In genomic region chr9:15119515-15119914, GRCm38 (mm10) we compare ENCODE assay signal across 34 mouse cellular contexts. TPM values are rescaled to one million over a fixed set of nuclear protein-coding genes. Genes with fewer than 3 reads are reported as not detected.
DNase-seq lines count a peak whose midpoint lies in the region; ATAC-seq and TF ChIP-seq lines count a peak whose summit lies in the region.
"Had no signal": no experiment of that assay in that cellular context is flagged by ENCODE, and none has a peak within 500 bp of the region (broad histone marks: within the 10 kb centered on the region; RNA-seq: fewer than 3 reads in every experiment).

No protein-coding gene starts in this region.

- no peaks in the 10 kb centered on the region for H3K36me3 ChIP-seq in hindbrain, embryonic 11.5 days (ENCODE audit: control insufficient read depth, insufficient read depth, low read length)
- H3K36me3 ChIP-seq in hindbrain, embryonic 10.5 days = no peaks in the 10 kb centered on the region
- no peaks in the 10 kb centered on the region for H3K36me3 ChIP-seq in ES-E14 (ENCODE audit: control insufficient read depth, insufficient read depth, low read length, poor library complexity, severe bottlenecking)
- H3K36me3 ChIP-seq in midbrain, embryonic 13.5 days = no peaks in the 10 kb centered on the region
- H3K36me3 ChIP-seq: embryonic facial prominence, embryonic 15.5 days; forebrain, embryonic 12.5 days; heart, embryonic 13.5 days; hindbrain, embryonic 12.5 days; intestine, embryonic 15.5 days; limb, embryonic 12.5 days; liver, embryonic 15.5 days; neural tube, embryonic 12.5 days had no signal

- ATAC-seq in hindbrain, embryonic 11.5 days (ENCODE audit: low FRiP score) = no peak
- ATAC-seq in midbrain, embryonic 13.5 days = no peak
- ATAC-seq: forebrain, postnatal 0 days; hindbrain, postnatal 0 days; intestine, embryonic 15.5 days; midbrain, embryonic 16.5 days had no signal

- no peak overlapping the region for H3K4me2 ChIP-seq in hindbrain, embryonic 11.5 days (replicated peaks; ENCODE audit: low read depth, low read length)
- H3K4me2 ChIP-seq in midbrain, embryonic 13.5 days (replicated peaks) = no peak overlapping the region
- H3K4me2 ChIP-seq: embryonic facial prominence, embryonic 15.5 days; forebrain, embryonic 12.5 days; heart, embryonic 13.5 days; hindbrain, embryonic 12.5 days; intestine, embryonic 15.5 days; limb, embryonic 12.5 days; liver, embryonic 15.5 days; lung, embryonic 14.5 days; neural tube, embryonic 12.5 days had no signal

- H3K4me1 ChIP-seq in hindbrain, embryonic 11.5 days (replicated peaks; ENCODE audit: control insufficient read depth, insufficient read depth, low read length) = no peaks in the 10 kb centered on the region
- H3K4me1 ChIP-seq in hindbrain, embryonic 10.5 days (replicated peaks) = no peaks in the 10 kb centered on the region; the same call in 1 of the 2 replicates
- H3K4me1 ChIP-seq in ES-E14 (ENCODE audit: control insufficient read depth in 2 of 2, insufficient read depth in 2 of 2, low read length in 2 of 2, poor library complexity in 1 of 2) = peaks cover 0 to 9% of the 10 kb centered on the region in 2 experiments; a peak in 2 of 4 replicates
- H3K4me1 ChIP-seq in midbrain, embryonic 13.5 days (replicated peaks) = no peaks in the 10 kb centered on the region
- H3K4me1 ChIP-seq: embryonic facial prominence, embryonic 15.5 days; forebrain, embryonic 12.5 days; heart, embryonic 13.5 days; hindbrain, embryonic 12.5 days; intestine, embryonic 15.5 days; limb, embryonic 12.5 days; liver, embryonic 15.5 days; neural tube, embryonic 12.5 days had no signal

- DNase-seq in hindbrain, embryonic 11.5 days (ENCODE audit: low spot score) = peak; percentile 1
- no peak for DNase-seq in hindbrain, embryonic 10.5 days (ENCODE audit: low spot score)
- peak; percentile 13 for DNase-seq in 3T3-L1 (ENCODE audit: low read depth, low spot score)
- peak; percentile 66 for DNase-seq in ES-E14 (ENCODE audit: low read depth, low spot score)
- peak; percentile 35 for DNase-seq in retina, embryonic 14.5 days (ENCODE audit: low spot score)
- no peak for DNase-seq in heart, postnatal 36 days
- DNase-seq: adrenal gland, postnatal 14 days; cerebellum, adult 11 months; cerebellum, adult 9-11 months; forebrain, postnatal 0 days; heart, postnatal 10 days; kidney, adult 2 months; kidney, postnatal 4 days; layer of hippocampus, postnatal 36 days; lung, embryonic 14.5 days; thymus, adult 2 months; thymus, postnatal 36 days had no signal

- H3K27me3 ChIP-seq in hindbrain, embryonic 11.5 days (ENCODE audit: control insufficient read depth, insufficient read depth, low read length) = no peaks in the 10 kb centered on the region
- no peaks in the 10 kb centered on the region for H3K27me3 ChIP-seq in hindbrain, embryonic 10.5 days (ENCODE audit: insufficient read depth, poor library complexity, severe bottlenecking)
- H3K27me3 ChIP-seq in midbrain, embryonic 13.5 days = no peaks in the 10 kb centered on the region
- H3K27me3 ChIP-seq: embryonic facial prominence, embryonic 15.5 days; forebrain, embryonic 12.5 days; heart, embryonic 13.5 days; hindbrain, embryonic 12.5 days; intestine, embryonic 15.5 days; limb, embryonic 12.5 days; liver, embryonic 15.5 days; neural tube, embryonic 12.5 days had no signal

- no peak overlapping the region for H3K9ac ChIP-seq in hindbrain, embryonic 11.5 days (ENCODE audit: low read depth, low read length)
- H3K9ac ChIP-seq in ES-E14 (ENCODE audit: insufficient read depth, low read depth, low read length, poor library complexity, severe bottlenecking) = no peak overlapping the region
- H3K9ac ChIP-seq in midbrain, embryonic 13.5 days (replicated peaks) = no peak overlapping the region
- H3K9ac ChIP-seq: embryonic facial prominence, embryonic 15.5 days; forebrain, embryonic 12.5 days; forebrain, postnatal 0 days; heart, embryonic 13.5 days; hindbrain, embryonic 12.5 days; intestine, embryonic 15.5 days; limb, embryonic 12.5 days; liver, embryonic 15.5 days; lung, embryonic 14.5 days; neural tube, embryonic 12.5 days had no signal

- intact Hi-C loops in heart, postnatal 36 days (cut with DNase I) = no loop called here

- in situ Hi-C loops in ES-E14 (cut with MboI; ENCODE audit: low sequenced_read_pairs in 2 of 2, unreplicated experiment in 2 of 2) = no loop called here

- no peak overlapping the region for H3K4me3 ChIP-seq in hindbrain, embryonic 11.5 days (ENCODE audit: low read depth, low read length)
- H3K4me3 ChIP-seq in hindbrain, embryonic 10.5 days = no peak overlapping the region
- H3K4me3 ChIP-seq in ES-E14 (ENCODE audit: insufficient read depth in 1 of 2, low read depth in 1 of 2, low read length in 2 of 2, poor library complexity in 1 of 2, severe bottlenecking in 1 of 2) = no peak overlapping the region
- H3K4me3 ChIP-seq in midbrain, embryonic 13.5 days (replicated peaks) = no peak overlapping the region
- H3K4me3 ChIP-seq: embryonic facial prominence, embryonic 15.5 days; forebrain, embryonic 12.5 days; heart, embryonic 13.5 days; hindbrain, embryonic 12.5 days; intestine, embryonic 15.5 days; limb, embryonic 12.5 days; liver, embryonic 15.5 days; neural tube, embryonic 12.5 days had no signal

- no peaks in the 10 kb centered on the region for H3K9me3 ChIP-seq in hindbrain, embryonic 11.5 days (ENCODE audit: control insufficient read depth, low read length)
- H3K9me3 ChIP-seq in hindbrain, embryonic 10.5 days = no peaks in the 10 kb centered on the region
- no peaks in the 10 kb centered on the region for H3K9me3 ChIP-seq in ES-E14 (ENCODE audit: control insufficient read depth, insufficient read depth, low read depth, low read length)
- H3K9me3 ChIP-seq in midbrain, embryonic 13.5 days = no peaks in the 10 kb centered on the region
- H3K9me3 ChIP-seq: embryonic facial prominence, embryonic 15.5 days; forebrain, embryonic 12.5 days; heart, embryonic 13.5 days; hindbrain, embryonic 12.5 days; intestine, embryonic 15.5 days; limb, embryonic 12.5 days; liver, embryonic 15.5 days; neural tube, embryonic 12.5 days had no signal

- H3K27ac ChIP-seq in hindbrain, embryonic 11.5 days (ENCODE audit: low read depth, low read length) = no peak overlapping the region
- H3K27ac ChIP-seq in hindbrain, embryonic 10.5 days = no peak overlapping the region
- H3K27ac ChIP-seq in ES-E14 (ENCODE audit: insufficient read depth, low read depth, low read length, poor library complexity, severe bottlenecking) = no peak overlapping the region
- no peak overlapping the region for H3K27ac ChIP-seq in midbrain, embryonic 13.5 days
- H3K27ac ChIP-seq: embryonic facial prominence, embryonic 15.5 days; forebrain, embryonic 12.5 days; heart, embryonic 13.5 days; hindbrain, embryonic 12.5 days; hindbrain, postnatal 0 days; intestine, embryonic 15.5 days; limb, embryonic 12.5 days; liver, embryonic 15.5 days; macrophage; neural tube, embryonic 12.5 days had no signal

- 72% methylated on average over 1 of the region's 1 CpGs for WGBS in hindbrain, embryonic 11.5 days
- 93% methylated on average over 1 of the region's 1 CpGs for WGBS in hindbrain, embryonic 10.5 days
- 67% methylated on average over 1 of the region's 1 CpGs for WGBS in midbrain, embryonic 13.5 days

TF ChIP-seq in ES-E14, 5 proteins besides CTCF, POLR2A, EP300 and RAD21:
- no peak for TF ChIP-seq ZC3H11A (IDR thresholded peaks at IDR 0.05; ENCODE audit: borderline replicate concordance, low read depth, low read length)
- no peak for TF ChIP-seq ZNF384 (IDR thresholded peaks at IDR 0.05; ENCODE audit: low read depth, low read length)
- TF ChIP-seq MAFK (IDR thresholded peaks at IDR 0.05; ENCODE audit: insufficient read depth, low read depth, low read length) = no peak
- TF ChIP-seq CHD2 (IDR thresholded peaks at IDR 0.05; ENCODE audit: low read depth, low read length) = no peak
- TF ChIP-seq HCFC1 (IDR thresholded peaks at IDR 0.05; ENCODE audit: borderline replicate concordance, insufficient read depth, low read length) = no peak

RNA-seq across cellular contexts. Expression of gene Hephl1, which starts 7.6 kb away (rescaled TPM):
- polyA plus RNA-seq in hindbrain, embryonic 11.5 days (2014; fragmentation: Nextera tagmentation; extraction: Ambion mirVana) = not detected in 2 replicates
- not detected in 2 replicates for polyA plus RNA-seq in hindbrain, embryonic 10.5 days (2016; fragmentation: Nextera tagmentation; extraction: Ambion mirVana)
- total RNA-seq in ES-E14 (2012; rRNA removed) = 0.05 and 0.09 TPM in 2 replicates
- under 1 TPM; 0.08 to 0.16 TPM for total RNA-seq in heart, postnatal 36 days (2021)
- polyA plus RNA-seq in midbrain, embryonic 13.5 days (2015; fragmentation: Nextera tagmentation; extraction: Ambion mirVana) = not detected in 2 replicates
- total RNA-seq: forebrain, postnatal 0 days; layer of hippocampus, adult 8-10 months; layer of hippocampus, postnatal 36 days; left cerebral cortex, postnatal 14 days; liver, adult 2 months; megakaryocyte-erythroid progenitor cell, adult 5-6 weeks had no signal
- polyA plus RNA-seq: forebrain, embryonic 12.5 days; forebrain, postnatal 0 days; heart, embryonic 13.5 days; hindbrain, embryonic 12.5 days; hindbrain, postnatal 0 days; intestine, embryonic 15.5 days; kidney, embryonic 16.5 days; limb, embryonic 12.5 days; liver, adult 2 months; liver, embryonic 15.5 days; lung, embryonic 14.5 days; macrophage; midbrain, embryonic 16.5 days; neural tube, embryonic 12.5 days had no signal

Comparison
In these comparisons a context has a peak if more than half of its experiments do, and no peak if none do; other contexts are left out.
1. DNase-seq: peak in hindbrain, embryonic 11.5 days (single experiment), 3T3-L1 (single experiment), ES-E14 (single experiment) and retina, embryonic 14.5 days (single experiment); none in hindbrain, embryonic 10.5 days (single experiment) and heart, postnatal 36 days (0 of 2).